16 mouse cellular contexts compared by ENCODE assay signal in the genomic region with DNA sequence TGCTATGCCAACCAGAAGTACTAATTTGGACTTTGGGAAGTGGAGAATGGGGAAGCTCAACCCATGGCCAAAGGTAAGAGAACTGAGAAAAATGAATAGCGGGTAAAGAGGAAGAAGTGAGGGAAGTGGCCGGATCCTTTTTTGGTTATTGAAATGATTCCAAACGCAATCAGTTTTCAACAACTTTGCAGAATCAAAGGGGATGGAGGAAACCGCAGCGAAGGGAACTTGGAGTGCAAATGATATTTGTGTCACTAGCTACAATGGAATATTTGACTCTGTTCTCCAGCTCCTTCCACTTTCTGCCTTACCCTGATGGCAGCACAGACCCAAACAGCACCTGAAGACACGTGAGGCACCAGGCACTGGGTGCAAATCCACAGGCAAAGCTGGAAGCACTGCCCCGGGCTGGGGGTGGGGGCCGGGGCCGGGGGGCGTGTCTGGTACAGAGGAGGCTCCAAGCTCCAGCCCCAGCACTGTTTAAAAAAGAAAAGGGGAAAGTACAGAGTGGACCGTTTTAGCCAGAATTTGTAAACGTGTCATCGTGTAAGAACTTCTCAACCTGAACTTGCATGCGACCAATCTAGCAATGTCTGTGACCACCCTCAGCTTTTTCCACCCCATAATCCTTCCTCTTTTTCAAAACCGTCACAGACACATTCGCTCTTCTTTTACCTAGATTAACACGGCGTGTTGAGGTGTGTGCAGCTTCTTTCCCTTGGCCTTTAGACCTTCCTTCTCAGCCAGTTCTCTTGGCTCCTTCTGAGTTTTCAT.
DNase-seq lines count a peak whose midpoint lies in the region; ATAC-seq and TF ChIP-seq lines count a peak whose summit lies in the region.
"Had no signal": no experiment of that assay in that cellular context is flagged by ENCODE, and none has a peak within 500 bp of the region (broad histone marks: within the 10 kb centered on the region; RNA-seq: fewer than 3 reads in every experiment).

No protein-coding gene starts in this region.

- no peaks in the 10 kb centered on the region for H3K36me3 ChIP-seq in liver, adult 2 months (ENCODE audit: control insufficient read depth, insufficient read depth, low read length)
- no peaks in the 10 kb centered on the region for H3K36me3 ChIP-seq in liver, embryonic 11.5 days (ENCODE audit: control insufficient read depth, insufficient read depth, low read length)
- no peaks in the 10 kb centered on the region for H3K36me3 ChIP-seq in ES-E14 (ENCODE audit: control insufficient read depth, insufficient read depth, low read length, poor library complexity, severe bottlenecking)
- H3K36me3 ChIP-seq: G1E; heart, embryonic 13.5 days; hindbrain, embryonic 13.5 days; limb, embryonic 15.5 days had no signal

- in situ Hi-C loops in ES-E14 (cut with MboI; ENCODE audit: low sequenced_read_pairs in 2 of 2, unreplicated experiment in 2 of 2), result no loop called here

- TF ChIP-seq CTCF in liver, adult 2 months (IDR thresholded peaks at IDR 0.05; ENCODE audit: low read depth, low read length), result no peak

- no peak overlapping the region for H3K27ac ChIP-seq in liver, adult 2 months (replicated peaks; ENCODE audit: insufficient read depth, low read depth, low read length)
- no peak overlapping the region for H3K27ac ChIP-seq in liver, embryonic 11.5 days (ENCODE audit: low read depth, low read length)
- H3K27ac ChIP-seq in ES-E14 (ENCODE audit: insufficient read depth, low read depth, low read length, poor library complexity, severe bottlenecking), result peak overlapping the region; percentile 71; the same call in 1 of the 2 replicates
- H3K27ac ChIP-seq: heart, embryonic 13.5 days; hindbrain, embryonic 13.5 days; limb, embryonic 15.5 days had no signal

- DNase-seq in liver, adult 2 months (ENCODE audit: extremely low read depth, low read depth, low spot score), result peak; percentile 22
- no peak for DNase-seq in liver, embryonic 11.5 days (ENCODE audit: low spot score)
- DNase-seq in ES-E14 (ENCODE audit: low read depth, low spot score), result no peak
- DNase-seq in skeletal muscle tissue, adult 2 months (ENCODE audit: low read depth, low spot score), result peak; percentile 54
- no peak for DNase-seq in left cerebral cortex, adult 8-10 months (ENCODE audit: low spot score in 2 of 2)
- DNase-seq in frontal cortex, postnatal 36 days (ENCODE audit: low spot score in 2 of 2), result no peak
- DNase-seq: adrenal gland, postnatal 14 days; cerebellum, adult 11-12 months; kidney, adult 18-20 months; thymus, adult 2 months had no signal

- H3K9me3 ChIP-seq in liver, embryonic 11.5 days (ENCODE audit: control insufficient read depth, low read length), result no peaks in the 10 kb centered on the region
- no peaks in the 10 kb centered on the region for H3K9me3 ChIP-seq in ES-E14 (ENCODE audit: control insufficient read depth, insufficient read depth, low read depth, low read length)
- H3K9me3 ChIP-seq: G1E; heart, embryonic 13.5 days; hindbrain, embryonic 13.5 days; limb, embryonic 15.5 days had no signal

- no peaks in the 10 kb centered on the region for H3K79me2 ChIP-seq in liver, adult 2 months (ENCODE audit: control insufficient read depth, insufficient read depth, low read length)

- H3K9ac ChIP-seq in liver, adult 2 months (ENCODE audit: low read depth, low read length), result no peak overlapping the region
- H3K9ac ChIP-seq in liver, embryonic 11.5 days (ENCODE audit: low read depth, low read length), result no peak overlapping the region
- H3K9ac ChIP-seq in ES-E14 (ENCODE audit: insufficient read depth, low read depth, low read length, poor library complexity, severe bottlenecking), result peak overlapping the region; percentile 66; the same call in 1 of the 2 replicates
- H3K9ac ChIP-seq: heart, embryonic 13.5 days; hindbrain, embryonic 13.5 days; limb, embryonic 15.5 days had no signal

- no peak overlapping the region for H3K4me2 ChIP-seq in liver, embryonic 11.5 days
- H3K4me2 ChIP-seq: heart, embryonic 13.5 days; hindbrain, embryonic 13.5 days; limb, embryonic 15.5 days had no signal

- H3K4me1 ChIP-seq in liver, adult 2 months (ENCODE audit: control insufficient read depth, insufficient read depth, low read length), result no peaks in the 10 kb centered on the region
- no peaks in the 10 kb centered on the region for H3K4me1 ChIP-seq in liver, embryonic 11.5 days (replicated peaks; ENCODE audit: control insufficient read depth, insufficient read depth, low read length)
- H3K4me1 ChIP-seq in ES-E14 (ENCODE audit: control insufficient read depth in 2 of 2, insufficient read depth in 2 of 2, low read length in 2 of 2, poor library complexity in 1 of 2), result peaks cover 19 to 31% of the 10 kb centered on the region in 2 experiments
- H3K4me1 ChIP-seq: hindbrain, embryonic 13.5 days had no signal

- no peak for ATAC-seq in liver, embryonic 11.5 days (replicated peaks; ENCODE audit: low FRiP score)
- peak; percentile 77 for ATAC-seq in granulocyte monocyte progenitor cell, adult 5-6 weeks (replicated peaks; ENCODE audit: poor library complexity, severe bottlenecking)
- ATAC-seq: forebrain, embryonic 14.5 days had no signal

- no peaks in the 10 kb centered on the region for H3K27me3 ChIP-seq in liver, adult 2 months (ENCODE audit: control insufficient read depth, insufficient read depth, low read length)
- H3K27me3 ChIP-seq in liver, embryonic 11.5 days (replicated peaks; ENCODE audit: control insufficient read depth, insufficient read depth, low read length), result no peaks in the 10 kb centered on the region
- H3K27me3 ChIP-seq: hindbrain, embryonic 13.5 days; limb, embryonic 15.5 days had no signal

- TF ChIP-seq POLR2A in liver, adult 2 months (IDR thresholded peaks at IDR 0.05; ENCODE audit: extremely low read depth, insufficient read depth, low read length), result no peak

- H3K4me3 ChIP-seq in liver, adult 2 months (ENCODE audit: insufficient read depth, low read depth, low read length), result no peak overlapping the region
- no peak overlapping the region for H3K4me3 ChIP-seq in liver, embryonic 11.5 days (ENCODE audit: low read depth, low read length)
- H3K4me3 ChIP-seq in ES-E14 (ENCODE audit: insufficient read depth in 1 of 2, low read depth in 1 of 2, low read length in 2 of 2, poor library complexity in 1 of 2, severe bottlenecking in 1 of 2), result peak overlapping the region in 1 of 2 experiments; percentile 40; a peak in 1 of 4 replicates
- H3K4me3 ChIP-seq: heart, embryonic 13.5 days; hindbrain, embryonic 13.5 days; limb, embryonic 15.5 days had no signal

- WGBS in liver, adult 2 months, result 72% methylated on average over 18 of the region's 18 CpGs
- 57% methylated on average over 18 of the region's 18 CpGs for WGBS in liver, embryonic 11.5 days

TF ChIP-seq in ES-E14, 5 proteins besides CTCF, POLR2A, EP300 and RAD21:
- TF ChIP-seq MAFK (IDR thresholded peaks at IDR 0.05; ENCODE audit: insufficient read depth, low read depth, low read length) (no peak), HCFC1 (IDR thresholded peaks at IDR 0.05; ENCODE audit: borderline replicate concordance, insufficient read depth, low read length) (no peak), ZC3H11A (IDR thresholded peaks at IDR 0.05; ENCODE audit: borderline replicate concordance, low read depth, low read length) (no peak), CHD2 (IDR thresholded peaks at IDR 0.05; ENCODE audit: low read depth, low read length) (no peak), ZNF384 (IDR thresholded peaks at IDR 0.05; ENCODE audit: low read depth, low read length) (no peak)

Comparison
In these comparisons a context has a peak if more than half of its experiments do, and no peak if none do; other contexts are left out.
1. DNase-seq: peak in liver, adult 2 months (single experiment) and skeletal muscle tissue, adult 2 months (single experiment); none in liver, embryonic 11.5 days (single experiment), ES-E14 (single experiment), left cerebral cortex, adult 8-10 months (0 of 2) and frontal cortex, postnatal 36 days (0 of 2).